Mouse (Mus musculus): ENCODE data around the gene Gnb4.
A peak's percentile ranks its signal among the peaks of the same experiment; 100 is the strongest.

Gnb4 gene

GRCm38 (mm10) chr3:32614786-32615185 lies 1.6 kb downstream of the Gnb4 start:
- DNase-seq (ENCODE audit: extremely low spot score, low spot score): no peak

- DNase-seq (ENCODE audit: extremely low spot score, low spot score): no peak
Observed at GRCm38 (mm10) chr3:32611606-32612170, 4.7 kb downstream of the Gnb4 start.

DNA sequence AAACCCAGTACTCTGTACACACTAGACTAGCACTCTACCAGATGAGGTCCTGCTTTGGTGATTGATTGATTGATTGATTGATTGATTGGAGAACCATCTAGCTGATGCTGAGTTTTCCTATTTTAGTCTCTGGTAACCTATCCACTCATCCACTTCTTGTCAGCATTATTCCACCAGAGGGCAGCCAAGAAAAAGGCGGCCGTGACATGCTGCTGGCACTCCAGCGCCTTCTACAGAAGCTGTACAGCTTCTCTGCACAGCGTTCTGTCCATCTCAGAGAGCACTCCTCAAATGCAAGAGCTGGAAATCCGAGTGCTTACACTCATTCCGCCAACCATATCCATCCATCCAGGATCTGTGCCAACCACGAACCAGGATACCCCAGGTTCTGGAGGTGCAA lies 5.8 kb downstream of the Gnb4 start:
- DNase-seq (ENCODE audit: extremely low spot score, low spot score): peak; percentile 35

DNA sequence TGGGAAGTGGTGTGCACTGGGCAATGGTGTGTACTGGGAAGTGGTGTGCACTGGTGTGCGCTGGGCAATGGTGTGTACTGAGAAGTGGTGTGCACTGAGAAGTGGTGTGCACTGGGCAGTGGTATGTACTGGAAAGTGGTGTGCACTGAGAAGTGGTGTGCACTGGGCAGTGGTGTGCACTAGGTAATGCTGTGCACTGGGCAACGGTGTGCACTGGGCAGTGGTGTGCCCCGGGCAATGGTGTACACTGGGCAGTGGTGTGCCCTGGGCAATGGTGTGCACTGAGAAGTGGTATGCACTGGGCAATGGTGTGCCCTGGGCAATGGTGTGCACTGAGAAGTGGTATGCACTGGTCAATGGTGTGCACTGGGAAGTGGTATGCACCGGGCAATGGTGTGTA lies 7.2 kb downstream of the Gnb4 start:
- no peak for DNase-seq (ENCODE audit: extremely low spot score, low spot score)

GRCm38 (mm10) chr3:32601055-32601454 lies 15.3 kb downstream of the Gnb4 start:
- no peak for DNase-seq (ENCODE audit: extremely low spot score, low spot score)

- DNase-seq (ENCODE audit: extremely low spot score, low spot score): no peak
Observed at GRCm38 (mm10) chr3:32599328-32599727, 17.1 kb downstream of the Gnb4 start.

DNA sequence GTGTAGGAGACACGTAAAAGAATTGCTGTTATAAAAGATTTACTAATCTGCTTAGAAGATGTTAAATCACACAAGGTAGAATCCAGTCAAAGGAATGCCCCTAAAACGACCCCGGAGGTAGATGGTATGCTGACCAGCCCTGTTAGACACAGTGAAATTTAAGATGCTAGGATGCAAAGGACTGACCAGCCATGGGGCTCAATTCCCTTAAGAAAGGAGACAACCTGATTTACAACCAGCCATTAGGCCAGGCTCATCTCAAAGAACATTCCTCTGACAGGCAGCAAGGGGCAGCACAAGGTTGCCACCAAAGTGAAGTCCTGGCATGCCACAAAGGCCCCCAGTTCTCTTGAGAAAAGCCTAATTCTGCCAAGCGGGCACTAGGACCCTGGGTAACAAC lies 21.3 kb downstream of the Gnb4 start:
- DNase-seq (ENCODE audit: extremely low spot score, low spot score): no peak

DNA sequence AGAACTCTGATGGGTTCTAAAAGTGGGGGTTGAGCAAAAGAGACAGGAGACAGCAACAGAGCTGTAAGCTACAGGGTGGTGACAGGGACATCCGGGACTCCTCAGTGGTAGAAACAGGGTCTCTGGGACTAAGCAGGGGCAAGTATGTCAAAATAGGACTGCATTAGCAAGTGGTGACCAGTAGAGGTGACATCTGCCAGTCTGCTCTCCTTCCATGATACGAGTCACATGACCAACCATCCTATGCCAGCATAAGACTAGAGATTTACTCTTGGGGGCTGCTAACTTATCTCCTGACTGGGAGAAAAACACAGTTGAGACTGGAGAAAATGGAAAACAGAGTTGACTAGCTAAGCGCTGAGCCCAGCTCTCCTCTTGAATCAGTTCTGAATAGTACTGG lies 30.1 kb downstream of the Gnb4 start:
- DNase-seq (ENCODE audit: extremely low spot score, low spot score): no peak

DNA sequence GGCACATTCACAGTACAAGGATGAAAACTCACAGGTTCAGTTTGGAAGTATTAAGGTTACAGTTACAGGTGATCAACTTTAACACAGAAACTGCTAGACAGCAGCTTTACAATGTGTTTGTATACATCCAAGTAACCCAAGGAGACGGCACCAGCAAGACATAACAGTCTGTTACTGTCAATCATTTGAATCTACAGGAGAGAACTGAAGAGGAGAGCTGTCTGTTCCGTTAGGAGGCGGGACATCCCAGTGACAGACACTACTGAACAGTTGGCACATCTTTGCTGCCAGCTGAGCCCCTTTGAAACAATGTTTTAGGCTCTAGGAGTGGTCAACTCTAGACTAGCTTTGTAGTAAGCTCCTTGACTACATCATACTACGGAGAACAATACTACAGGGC lies 32.9 kb downstream of the Gnb4 start:
- no peak for DNase-seq (ENCODE audit: extremely low spot score, low spot score)

GRCm38 (mm10) chr3:32581911-32582310 lies 34.5 kb downstream of the Gnb4 start:
- no peak for DNase-seq (ENCODE audit: extremely low spot score, low spot score)

- DNase-seq (ENCODE audit: extremely low spot score, low spot score): no peak
Observed at GRCm38 (mm10) chr3:32580738-32581137, 35.6 kb downstream of the Gnb4 start.

- no peak for DNase-seq (ENCODE audit: extremely low spot score, low spot score)
Observed at GRCm38 (mm10) chr3:32578772-32579171, 37.6 kb downstream of the Gnb4 start.

DNA sequence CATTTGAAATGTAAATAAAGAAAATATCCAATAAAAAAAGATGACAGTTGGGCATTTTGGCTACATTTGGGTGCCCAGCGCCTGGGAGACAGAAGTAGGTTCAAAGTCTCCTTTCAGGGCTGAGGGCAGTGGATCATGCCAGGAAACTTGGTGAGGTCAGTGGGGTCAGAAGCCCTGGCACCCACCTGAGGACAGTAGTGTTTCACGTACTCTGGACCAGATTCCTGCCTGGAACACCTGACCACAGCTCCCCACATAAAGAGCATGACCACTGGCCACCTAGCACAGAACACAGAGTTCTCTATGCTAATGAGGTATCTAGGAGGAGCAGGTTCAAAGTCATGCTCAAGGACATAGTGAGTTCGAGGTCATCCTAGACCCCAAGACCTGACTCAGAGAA lies 41.2 kb downstream of the Gnb4 start:
- no peak for DNase-seq (ENCODE audit: extremely low spot score, low spot score)

- no peak for DNase-seq (ENCODE audit: extremely low spot score, low spot score)
Observed at GRCm38 (mm10) chr3:32573881-32574280, 42.5 kb downstream of the Gnb4 start.

DNA sequence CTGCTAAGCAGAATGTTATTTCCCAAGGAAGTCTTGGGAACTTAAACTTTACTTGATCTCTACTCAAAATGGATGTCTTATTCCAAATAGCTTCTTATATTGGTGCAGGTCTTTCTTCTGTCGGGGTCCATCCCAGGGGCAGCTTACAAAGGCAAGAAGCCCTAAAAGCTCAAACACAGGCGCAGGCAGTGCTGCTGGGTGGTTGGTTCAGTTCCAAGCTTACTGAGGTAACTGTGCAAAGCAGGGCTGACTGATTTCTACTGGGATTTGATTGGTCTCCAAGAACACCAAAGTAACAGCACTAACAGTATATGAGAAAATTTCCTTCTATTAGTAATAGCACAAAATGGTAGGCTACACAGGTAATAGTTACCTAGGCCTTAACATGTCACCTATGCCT lies 43.3 kb downstream of the Gnb4 start:
- DNase-seq (ENCODE audit: extremely low spot score, low spot score): no peak

DNA sequence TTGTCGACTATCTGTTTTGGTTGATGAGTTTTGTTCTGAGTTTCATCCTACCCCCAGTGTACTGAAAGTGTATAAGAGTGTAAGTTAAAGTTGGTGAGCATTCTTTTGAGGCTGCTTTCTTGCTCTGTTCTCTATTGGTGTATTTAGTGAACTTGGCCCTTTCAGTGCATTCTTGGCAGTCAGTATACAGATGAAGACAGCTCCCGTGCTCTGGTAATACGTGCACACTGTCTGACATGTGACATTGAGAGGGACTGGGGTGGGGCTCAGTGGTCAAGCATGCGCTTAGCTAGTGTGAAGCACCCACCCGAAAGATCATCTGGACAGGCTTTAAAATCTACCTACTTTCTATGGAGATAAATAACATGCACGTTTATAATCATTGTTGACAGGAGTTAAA lies 53.0 kb downstream of the Gnb4 start:
- DNase-seq (ENCODE audit: extremely low spot score, low spot score): no peak

DNA sequence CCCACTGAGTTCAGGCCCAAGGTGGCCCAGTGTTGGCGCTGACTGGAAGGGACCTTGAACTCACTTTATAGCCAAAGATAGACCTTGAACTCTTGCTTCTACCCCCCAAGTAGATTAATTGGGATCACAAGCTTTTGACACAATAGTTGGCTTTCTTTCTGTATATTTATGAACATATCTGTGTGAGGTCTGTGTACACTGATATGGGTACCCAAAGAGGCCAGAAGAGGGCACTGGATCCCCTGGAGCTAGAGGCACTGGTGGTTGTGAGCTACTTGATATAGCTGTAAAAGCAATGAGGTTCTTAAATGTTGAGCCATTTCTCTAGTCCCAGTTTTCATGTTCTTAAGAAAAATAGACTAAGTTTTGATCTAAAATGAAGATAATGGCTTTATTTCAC lies 63.3 kb downstream of the Gnb4 start:
- DNase-seq (ENCODE audit: extremely low spot score, low spot score): no peak

GRCm38 (mm10) chr3:32538091-32538490 lies 78.3 kb downstream of the Gnb4 start:
- DNase-seq (ENCODE audit: extremely low spot score, low spot score): no peak

DNA sequence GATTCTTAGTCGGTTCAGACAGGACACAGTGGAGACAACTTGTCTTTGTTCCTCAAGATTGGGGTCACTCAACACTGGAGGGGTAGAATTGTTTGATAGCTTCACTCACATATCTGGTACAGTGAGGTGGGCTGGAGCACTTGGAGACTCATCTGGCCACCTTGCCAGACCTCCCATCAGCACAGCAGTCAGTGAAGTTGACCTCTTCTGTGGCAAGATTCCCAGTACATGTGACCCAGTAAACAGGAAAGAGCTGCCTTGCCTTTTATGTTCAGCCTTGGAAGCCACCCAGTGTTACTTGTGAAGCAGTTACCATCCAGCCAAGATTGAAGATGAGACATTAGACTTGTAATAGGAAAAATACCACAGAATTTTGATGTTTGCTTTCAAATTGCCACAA lies 78.8 kb downstream of the Gnb4 start:
- no peak for DNase-seq (ENCODE audit: extremely low spot score, low spot score)

- DNase-seq (ENCODE audit: extremely low spot score, low spot score): no peak
Observed at GRCm38 (mm10) chr3:32535692-32536091, 80.7 kb downstream of the Gnb4 start.

All from neural tube, embryonic 10.5 days (tissue).